In genomic region chr3:133534066-133534465, GRCm38 (mm10) we compare ENCODE assay signal across 14 mouse cellular contexts. TPM values are rescaled to one million over a fixed set of nuclear protein-coding genes. Genes with fewer than 3 reads are reported as not detected.
DNase-seq lines count a peak whose midpoint lies in the region; ATAC-seq and TF ChIP-seq lines count a peak whose summit lies in the region.
"Had no signal": no experiment of that assay in that cellular context is flagged by ENCODE, and none has a peak within 500 bp of the region (broad histone marks: within the 10 kb centered on the region; RNA-seq: fewer than 3 reads in every experiment).

No protein-coding gene starts in this region.

- H3K79me2 ChIP-seq in liver, adult 2 months (ENCODE audit: control insufficient read depth, insufficient read depth, low read length) = peaks cover 19% of the 10 kb centered on the region

- peaks cover 11% of the 10 kb centered on the region for H3K4me1 ChIP-seq in liver, adult 2 months (ENCODE audit: control insufficient read depth, insufficient read depth, low read length)
- H3K4me1 ChIP-seq in liver, embryonic 12.5 days = 0 out of 2 replicates have a peak, but pooled peaks cover 10% of the 10 kb centered on the region

- no peak overlapping the region for H3K4me2 ChIP-seq in liver, embryonic 12.5 days
- H3K4me2 ChIP-seq: hindbrain, embryonic 12.5 days; limb, embryonic 12.5 days; lung, embryonic 14.5 days; midbrain, embryonic 12.5 days; neural tube, embryonic 13.5 days had no signal

- H3K9me3 ChIP-seq in liver, embryonic 12.5 days (replicated peaks) = no peaks in the 10 kb centered on the region
- H3K9me3 ChIP-seq: limb, embryonic 12.5 days; neural tube, embryonic 13.5 days had no signal

- no peaks in the 10 kb centered on the region for H3K36me3 ChIP-seq in liver, adult 2 months (ENCODE audit: control insufficient read depth, insufficient read depth, low read length)
- H3K36me3 ChIP-seq in liver, embryonic 12.5 days = peaks cover 8% of the 10 kb centered on the region

- H3K4me3 ChIP-seq in liver, adult 2 months (ENCODE audit: insufficient read depth, low read depth, low read length) = no peak overlapping the region
- no peak overlapping the region for H3K4me3 ChIP-seq in liver, embryonic 12.5 days
- H3K4me3 ChIP-seq: hindbrain, embryonic 12.5 days; limb, embryonic 12.5 days; midbrain, embryonic 12.5 days; neural tube, embryonic 13.5 days had no signal

- no peak for TF ChIP-seq CTCF in liver, adult 2 months (IDR thresholded peaks at IDR 0.05; ENCODE audit: low read depth, low read length)

- peak; percentile 95 for DNase-seq in liver, adult 2 months (ENCODE audit: extremely low read depth, low read depth, low spot score)
- peak; percentile 78 for DNase-seq in WW6 (ENCODE audit: low read depth, low spot score)
- DNase-seq in kidney, adult 11 months = peak; percentile 61
- DNase-seq in kidney, postnatal 36 days = peak; percentile 58 to 64
- no peak for DNase-seq in cerebellum, adult 9-10 months
- DNase-seq in urinary bladder, postnatal 10 days (ENCODE audit: low spot score) = no peak
- DNase-seq: cerebellum, adult 8-10 months; lung, embryonic 14.5 days had no signal

- no peak overlapping the region for H3K9ac ChIP-seq in liver, adult 2 months (ENCODE audit: low read depth, low read length)
- no peak overlapping the region for H3K9ac ChIP-seq in liver, embryonic 12.5 days
- H3K9ac ChIP-seq: hindbrain, embryonic 12.5 days; limb, embryonic 12.5 days; lung, embryonic 14.5 days; midbrain, embryonic 12.5 days; neural tube, embryonic 13.5 days had no signal

- ATAC-seq in liver, embryonic 12.5 days = no peak
- ATAC-seq: CD4-positive, CD25-positive, alpha-beta regulatory T cell, adult 4 months had no signal

- TF ChIP-seq POLR2A in liver, adult 2 months (IDR thresholded peaks at IDR 0.05; ENCODE audit: extremely low read depth, insufficient read depth, low read length) = no peak

- H3K27ac ChIP-seq in liver, adult 2 months (replicated peaks; ENCODE audit: insufficient read depth, low read depth, low read length) = no peak overlapping the region
- no peak overlapping the region for H3K27ac ChIP-seq in liver, embryonic 12.5 days
- H3K27ac ChIP-seq: hindbrain, embryonic 12.5 days; limb, embryonic 12.5 days; midbrain, embryonic 12.5 days; neural tube, embryonic 13.5 days had no signal

- 18% methylated on average over 6 of the region's 6 CpGs for WGBS in liver, adult 2 months
- 59% methylated on average over 6 of the region's 6 CpGs for WGBS in liver, embryonic 12.5 days (ENCODE audit: insufficient replicate concordance)

- H3K27me3 ChIP-seq in liver, adult 2 months (ENCODE audit: control insufficient read depth, insufficient read depth, low read length) = no peaks in the 10 kb centered on the region
- no peaks in the 10 kb centered on the region for H3K27me3 ChIP-seq in liver, embryonic 12.5 days (replicated peaks)
- H3K27me3 ChIP-seq: hindbrain, embryonic 12.5 days; limb, embryonic 12.5 days; midbrain, embryonic 12.5 days; neural tube, embryonic 13.5 days had no signal

RNA-seq across cellular contexts. Expression of gene Tet2, which starts 10.9 kb away (rescaled TPM):
- total RNA-seq in liver, adult 2 months (2014; rRNA removed) = 12.1 and 12.3 TPM in 2 replicates
- polyA plus RNA-seq in liver, adult 2 months (2012; rRNA removed) = 5.8 and 8.2 TPM in 2 replicates
- 5.1 TPM in 2 replicates for polyA plus RNA-seq in liver, embryonic 12.5 days (2016; fragmentation: Nextera tagmentation; extraction: Ambion mirVana)

Comparison
In these comparisons a context has a peak if more than half of its experiments do, and no peak if none do; other contexts are left out.
1. DNase-seq: peak in liver, adult 2 months (single experiment), WW6 (single experiment), kidney, adult 11 months (single experiment) and kidney, postnatal 36 days (2 of 2); none in cerebellum, adult 9-10 months (single experiment) and urinary bladder, postnatal 10 days (single experiment).